Mouse (Mus musculus) forebrain, embryonic 13.5 days (tissue): ENCODE data around the gene Fchsd2. TPM values are rescaled to one million over a fixed set of nuclear protein-coding genes. Genes with fewer than 3 reads are reported as not detected.
A peak's percentile ranks its signal among the peaks of the same experiment; 100 is the strongest.

ENCODE experiments used
- ATAC-seq: fragments of 200-750 bp; cut with Nextera tagmentation; 2 replicates; pipeline ENCODE4 v1.8.0; 2017
- H3K27ac ChIP-seq: fragments of 300-500 bp; sonication (generic); 2 replicates; pipeline ENCODE4 v1.5.1; 2015; ENCODE audit warnings: inconsistent platforms, mild to moderate bottlenecking, moderate library complexity
- H3K27me3 ChIP-seq: fragments of 300-500 bp; sonication (generic); 2 replicates; pipeline ENCODE4 v1.6.1; 2015; ENCODE audit warnings: mild to moderate bottlenecking, inconsistent platforms
- H3K36me3 ChIP-seq: fragments of 300-500 bp; sonication (generic); 2 replicates; pipeline ENCODE4 v1.6.1; 2015; ENCODE audit warnings: mild to moderate bottlenecking, inconsistent platforms; ENCODE audit not compliant: poor library complexity, severe bottlenecking
- H3K4me1 ChIP-seq: fragments of 300-500 bp; sonication (generic); 2 replicates; pipeline ENCODE4 v1.6.1; 2015; ENCODE audit warnings: inconsistent platforms
- H3K4me2 ChIP-seq: fragments of 300-500 bp; sonication (generic); 2 replicates; pipeline ENCODE4 v1.6.1; 2015; ENCODE audit warnings: inconsistent platforms, mild to moderate bottlenecking, moderate library complexity
- H3K4me3 ChIP-seq: fragments of 300-500 bp; sonication (generic); 2 replicates; pipeline ENCODE4 v1.5.1; 2015; ENCODE audit warnings: mild to moderate bottlenecking, inconsistent platforms
- H3K9ac ChIP-seq: fragments of 300-500 bp; sonication (generic); 2 replicates; pipeline ENCODE4 v1.6.1; 2015; ENCODE audit warnings: mild to moderate bottlenecking, inconsistent platforms
- H3K9me3 ChIP-seq: fragments of 300-500 bp; sonication (generic); replicated peaks from 2 replicates; pipeline ENCODE4 v1.6.1; 2016; ENCODE audit warnings: inconsistent platforms
- WGBS: fragments of 180-500 bp; shearing (Covaris S2); methylation state at CpG from one replicate; pipeline ENCODE4 v1.1.7; 2015; 5-methylcytosine and 5-hydroxymethylcytosine counted together
- polyA plus RNA-seq: library from polyadenylated mRNA; unstranded; fragments of >200 nt; fragmentation: Nextera tagmentation; extraction: Ambion mirVana; gene quantifications from 2 replicates; pipeline ENCODE4 v1.2.1, GENCODE M21; 2015

Fchsd2 gene
- polyA plus RNA-seq, 1 experiment from 2014 or later: 33.3 TPM

- WGBS: 35% methylated on average over 5 of the region's 5 CpGs
- Histone ChIP-seq H3K27ac (peak overlapping the region; percentile 99), H3K4me3 (peak overlapping the region; percentile 88), H3K4me1 (peaks cover 22% of the 10 kb centered on the region), H3K9ac (peak overlapping the region; percentile 94), H3K9me3 (no peaks in the 10 kb centered on the region), H3K36me3 (peaks cover 13% of the 10 kb centered on the region), H3K27me3 (no peaks in the 10 kb centered on the region), H3K4me2 (peak overlapping the region; percentile 70)
- peak; percentile 1 for ATAC-seq
Measured at GRCm38 (mm10) chr7:101107073-101107810, 14.6 kb downstream of the Fchsd2 start.

- peak; percentile 96 for ATAC-seq
- no peaks in the 10 kb centered on the region for H3K27me3 ChIP-seq
- H3K4me1 ChIP-seq: peaks cover 22% of the 10 kb centered on the region
- under 1% methylated on average over 56 of the region's 75 CpGs for WGBS
- peaks cover 13% of the 10 kb centered on the region for H3K36me3 ChIP-seq
- H3K9me3 ChIP-seq: no peaks in the 10 kb centered on the region
- peak overlapping the region; percentile 94 for H3K9ac ChIP-seq
- H3K4me2 ChIP-seq: peak overlapping the region; percentile 70
- peak overlapping the region; percentile 88 for H3K4me3 ChIP-seq
- H3K27ac ChIP-seq: peak overlapping the region; percentile 99
Measured at GRCm38 (mm10) chr7:101107968-101108652, 15.4 kb downstream of the Fchsd2 start.

DNA sequence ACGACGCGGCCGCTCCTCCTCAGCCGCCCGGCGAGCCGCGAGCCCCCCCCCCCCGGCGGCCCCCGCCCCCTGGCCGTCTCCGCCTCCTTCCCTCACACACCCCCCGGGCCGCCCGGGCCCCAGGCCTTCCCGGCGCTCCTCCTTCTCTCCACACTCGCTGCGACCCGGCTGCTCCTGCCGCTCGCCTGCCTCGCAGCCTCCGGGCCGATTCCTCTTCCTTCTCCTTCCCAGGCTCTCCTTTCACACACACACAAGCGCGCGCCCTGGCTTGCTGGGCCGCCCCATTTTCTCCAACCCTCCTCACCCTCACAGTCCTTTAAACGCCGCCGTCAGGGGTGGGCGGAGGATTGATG lies 16.0 kb downstream of the Fchsd2 start:
- H3K27me3 ChIP-seq: no peaks in the 10 kb centered on the region
- peak overlapping the region; percentile 99 for H3K27ac ChIP-seq
- peak overlapping the region; percentile 70 for H3K4me2 ChIP-seq
- peak; percentile 78 for ATAC-seq
- no peaks in the 10 kb centered on the region for H3K9me3 ChIP-seq
- H3K9ac ChIP-seq: peak overlapping the region; percentile 94
- H3K4me3 ChIP-seq: peak overlapping the region; percentile 88
- peaks cover 17% of the 10 kb centered on the region for H3K36me3 ChIP-seq
- peaks cover 22% of the 10 kb centered on the region for H3K4me1 ChIP-seq
- 0% methylated on average over 17 of the region's 35 CpGs for WGBS

DNA sequence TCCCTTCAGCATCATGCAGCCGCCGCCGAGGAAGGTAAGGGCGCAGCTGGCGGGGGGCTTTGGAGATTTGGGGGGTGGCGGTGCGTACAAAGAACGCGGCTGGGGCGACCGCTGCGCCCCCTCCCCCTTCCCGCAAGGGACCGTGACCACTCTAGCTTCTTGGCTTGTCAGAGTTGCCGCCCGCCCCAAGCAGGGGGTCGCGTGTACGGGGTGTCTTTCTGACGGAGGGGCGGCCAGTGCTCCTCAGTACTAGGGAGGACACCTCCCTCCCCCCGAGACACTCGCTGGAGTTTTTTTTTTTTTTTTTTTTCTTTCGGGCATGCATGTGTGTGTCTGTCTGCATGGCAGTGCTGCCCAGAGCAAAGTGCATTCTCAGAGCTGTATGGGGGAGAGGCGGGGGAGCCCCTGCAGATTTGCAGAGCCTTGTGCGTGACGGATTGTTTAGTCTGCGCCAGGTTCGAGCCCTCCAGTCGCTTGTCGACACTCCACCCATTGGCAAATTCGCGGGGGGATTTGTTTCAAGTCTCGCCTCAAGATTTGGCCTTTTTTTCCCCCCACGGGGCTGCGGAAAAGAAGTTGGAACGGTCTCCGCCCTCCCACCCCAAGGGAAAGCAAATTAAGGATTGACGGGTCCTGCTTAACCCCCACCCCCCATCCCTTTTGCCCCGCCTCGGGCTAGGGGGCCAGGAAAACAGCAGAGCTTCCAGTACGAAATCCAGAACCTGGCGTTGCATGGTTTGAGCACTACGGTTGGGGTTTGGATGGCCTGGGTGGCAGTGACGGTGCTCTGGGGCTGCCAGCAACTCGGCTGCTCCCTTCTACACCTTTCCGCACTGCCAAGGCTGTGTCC lies 16.6 kb downstream of the Fchsd2 start:
- peaks cover 22% of the 10 kb centered on the region for H3K4me1 ChIP-seq

GRCm38 (mm10) chr7:101109856-101110350 lies 17.2 kb downstream of the Fchsd2 start:
- H3K36me3 ChIP-seq: peaks cover 28% of the 10 kb centered on the region
- H3K27me3 ChIP-seq: no peaks in the 10 kb centered on the region
- H3K4me3 ChIP-seq: peak overlapping the region; percentile 88
- H3K27ac ChIP-seq: peak overlapping the region; percentile 99
- no peaks in the 10 kb centered on the region for H3K9me3 ChIP-seq
- WGBS: 7% methylated on average over 8 of the region's 8 CpGs
- H3K4me2 ChIP-seq: peak overlapping the region; percentile 70
- H3K9ac ChIP-seq: peak overlapping the region; percentile 94
- H3K4me1 ChIP-seq: peaks cover 22% of the 10 kb centered on the region
- no peak for ATAC-seq

More for the DNA sequence above, 16.6 kb downstream of the Fchsd2 start:
- Histone ChIP-seq H3K27ac (peak overlapping the region; percentile 99), H3K4me2 (peak overlapping the region; percentile 70), H3K27me3 (no peaks in the 10 kb centered on the region), H3K36me3 (peaks cover 23% of the 10 kb centered on the region), H3K9me3 (no peaks in the 10 kb centered on the region), H3K4me3 (peak overlapping the region; percentile 88), H3K9ac (peak overlapping the region; percentile 94)
- ATAC-seq: peak; percentile 27
- WGBS: 0% methylated on average over 47 of the region's 47 CpGs

DNA sequence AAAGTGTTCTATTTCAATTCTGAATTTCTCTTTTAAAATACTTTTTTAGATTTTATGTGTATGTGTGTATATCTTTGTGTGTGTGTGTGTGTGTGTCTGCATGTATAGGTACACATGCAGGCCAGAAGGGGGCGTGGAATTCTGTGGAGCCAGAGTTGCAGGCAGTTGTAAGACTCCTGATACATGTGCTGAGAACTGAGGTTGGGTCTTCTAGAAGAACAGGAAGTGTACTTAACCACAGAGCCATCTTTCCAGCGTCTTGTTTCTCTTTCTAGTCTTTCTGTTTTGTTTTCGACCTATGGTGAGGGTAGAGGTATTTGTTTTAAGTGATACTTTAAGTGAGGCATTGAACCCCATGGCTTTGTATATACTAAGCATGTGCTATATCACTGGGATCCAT lies 20.7 kb downstream of the Fchsd2 start:
- H3K4me1 ChIP-seq: peaks cover 13% of the 10 kb centered on the region
- ATAC-seq: no peak
- no peak overlapping the region for H3K9ac ChIP-seq
- H3K27me3 ChIP-seq: no peaks in the 10 kb centered on the region
- WGBS: 90% methylated on average over 3 of the region's 3 CpGs
- no peak overlapping the region for H3K4me2 ChIP-seq
- no peaks in the 10 kb centered on the region for H3K9me3 ChIP-seq
- no peak overlapping the region for H3K27ac ChIP-seq
- no peak overlapping the region for H3K4me3 ChIP-seq
- H3K36me3 ChIP-seq: peaks cover 61% of the 10 kb centered on the region

DNA sequence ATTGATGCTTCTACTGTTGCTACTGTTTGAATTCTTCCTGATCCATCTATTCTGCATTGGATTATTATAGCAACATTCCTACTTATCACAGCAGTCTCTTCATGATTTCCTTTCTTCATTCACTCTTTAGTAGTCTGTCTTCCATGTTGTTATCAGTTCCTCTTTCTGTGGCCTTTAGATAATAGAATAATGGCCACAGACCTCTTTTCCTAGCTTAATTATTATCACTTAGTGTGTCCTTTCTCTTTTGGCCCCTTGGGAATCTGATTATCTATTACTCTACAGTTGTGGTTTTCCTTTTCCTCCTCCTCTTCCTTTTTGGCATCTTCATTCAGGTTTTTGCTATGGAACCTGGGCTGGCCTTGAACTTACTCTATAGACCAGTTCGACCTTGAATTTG lies 21.7 kb downstream of the Fchsd2 start:
- 100% methylated on average over 1 of the region's 1 CpGs for WGBS
- H3K9me3 ChIP-seq: no peaks in the 10 kb centered on the region
- H3K9ac ChIP-seq: no peak overlapping the region
- no peak for ATAC-seq
- no peaks in the 10 kb centered on the region for H3K27me3 ChIP-seq
- H3K4me2 ChIP-seq: no peak overlapping the region
- peaks cover 13% of the 10 kb centered on the region for H3K4me1 ChIP-seq
- H3K4me3 ChIP-seq: no peak overlapping the region
- no peak overlapping the region for H3K27ac ChIP-seq
- peaks cover 67% of the 10 kb centered on the region for H3K36me3 ChIP-seq

DNA sequence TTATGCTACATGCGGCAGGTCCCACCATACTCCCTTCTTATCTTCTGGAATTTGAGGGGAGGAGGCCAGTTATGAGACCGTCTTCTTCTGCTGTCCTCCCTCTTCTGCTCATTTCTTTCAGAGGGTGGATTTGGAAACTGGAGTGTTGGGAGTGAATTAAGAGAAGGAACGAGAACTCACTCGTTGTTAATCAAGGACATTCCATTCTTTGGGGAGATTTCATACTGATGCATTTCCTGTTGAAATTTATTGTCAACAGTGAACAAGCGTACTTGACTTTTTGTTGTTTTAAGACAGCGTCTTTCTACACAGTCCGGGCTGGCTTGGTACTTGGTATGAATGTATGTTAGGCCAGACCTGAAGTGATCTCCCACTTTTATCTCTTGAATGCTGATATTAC lies 26.7 kb downstream of the Fchsd2 start:
- H3K4me1 ChIP-seq: no peaks in the 10 kb centered on the region
- H3K4me2 ChIP-seq: no peak overlapping the region
- 95% methylated on average over 7 of the region's 7 CpGs for WGBS
- H3K9ac ChIP-seq: no peak overlapping the region
- ATAC-seq: no peak
- H3K27ac ChIP-seq: no peak overlapping the region
- H3K27me3 ChIP-seq: no peaks in the 10 kb centered on the region
- peaks cover 57% of the 10 kb centered on the region for H3K36me3 ChIP-seq
- H3K4me3 ChIP-seq: no peak overlapping the region
- H3K9me3 ChIP-seq: no peaks in the 10 kb centered on the region

GRCm38 (mm10) chr7:101123579-101124347 lies 31.1 kb downstream of the Fchsd2 start:
- Histone ChIP-seq H3K36me3 (peaks cover 19% of the 10 kb centered on the region), H3K27ac (no peak overlapping the region), H3K27me3 (no peaks in the 10 kb centered on the region), H3K4me2 (no peak overlapping the region), H3K4me3 (no peak overlapping the region), H3K9me3 (no peaks in the 10 kb centered on the region), H3K9ac (no peak overlapping the region), H3K4me1 (no peaks in the 10 kb centered on the region)
- 86% methylated on average over 6 of the region's 6 CpGs for WGBS
- ATAC-seq: no peak

GRCm38 (mm10) chr7:101127737-101128136 lies 35.1 kb downstream of the Fchsd2 start:
- 88% methylated on average over 3 of the region's 3 CpGs for WGBS
- no peak overlapping the region for H3K9ac ChIP-seq
- H3K27me3 ChIP-seq: no peaks in the 10 kb centered on the region
- no peak for ATAC-seq
- H3K4me3 ChIP-seq: no peak overlapping the region
- no peak overlapping the region for H3K27ac ChIP-seq
- no peaks in the 10 kb centered on the region for H3K36me3 ChIP-seq
- H3K4me1 ChIP-seq: 0 out of 2 replicates have a peak, but pooled peaks cover 3% of the 10 kb centered on the region
- no peaks in the 10 kb centered on the region for H3K9me3 ChIP-seq
- no peak overlapping the region for H3K4me2 ChIP-seq

GRCm38 (mm10) chr7:101128536-101128935 lies 35.9 kb downstream of the Fchsd2 start:
- H3K4me3 ChIP-seq: no peak overlapping the region
- WGBS: 76% methylated on average over 4 of the region's 4 CpGs
- H3K4me2 ChIP-seq: no peak overlapping the region
- 0 out of 2 replicates have a peak, but pooled peaks cover 3% of the 10 kb centered on the region for H3K4me1 ChIP-seq
- no peaks in the 10 kb centered on the region for H3K9me3 ChIP-seq
- ATAC-seq: no peak
- H3K9ac ChIP-seq: no peak overlapping the region
- no peaks in the 10 kb centered on the region for H3K36me3 ChIP-seq
- no peak overlapping the region for H3K27ac ChIP-seq
- no peaks in the 10 kb centered on the region for H3K27me3 ChIP-seq
